Mouse (Mus musculus): ENCODE results near the gene Gm21874.
"Not testable (repeated sequence)": the region's sequence is repeated elsewhere in the genome, so short reads cannot be mapped to it uniquely, and the experiment has no call there.

The Gm21874 gene

DNA sequence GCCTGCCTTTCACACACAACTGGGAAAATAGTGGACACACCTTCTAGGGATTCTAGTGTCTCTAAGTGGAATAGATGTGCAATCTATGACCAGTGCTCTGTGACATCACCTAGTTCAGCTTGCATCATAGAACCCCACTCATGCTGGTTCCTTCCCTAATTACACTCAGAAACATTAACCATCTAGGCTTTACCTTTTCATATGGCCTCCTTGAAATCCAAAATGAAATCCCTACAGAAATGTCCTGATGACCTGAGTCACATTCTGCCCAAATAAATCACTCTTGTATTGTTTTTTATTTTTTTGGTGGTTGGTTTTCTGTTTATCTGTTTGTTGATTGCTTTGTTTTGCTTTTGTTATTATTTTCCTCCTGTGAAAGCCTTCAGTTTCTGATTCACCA is at the start of gene Gm21874:
Gm21874 (minus strand) TSS at position 101 of the 400 bp plus-strand sequence.
- in situ Hi-C loops (cut with MboI, MseI): not testable (repeated sequence)
